Mouse (Mus musculus): Measurements from ENCODE around the gene Gm9936. TPM values are rescaled to one million over a fixed set of nuclear protein-coding genes. Genes with fewer than 3 reads are reported as not detected.

The Gm9936 gene
- total and polyA plus RNA-seq, 3 experiments = not detected

GRCm38 (mm10) chr5:114808385-114808784 lies 50.1 kb downstream of the Gm9936 start:
- TF ChIP-seq TCF12 (IDR thresholded peaks at IDR 0.05; ENCODE audit: low read depth, low read length) = no peak
- TF ChIP-seq TBP (IDR thresholded peaks at IDR 0.05; ENCODE audit: low read depth, low read length) = no peak
- no peak for TF ChIP-seq JUND (IDR thresholded peaks at IDR 0.05; ENCODE audit: low read depth, low read length)
- TF ChIP-seq MYB (IDR thresholded peaks at IDR 0.05; ENCODE audit: low read depth, low read length) = no peak
- no peak overlapping the region for H3K27ac ChIP-seq (ENCODE audit: control insufficient read depth, low read depth, low read length)
- no peak overlapping the region for H3K9ac ChIP-seq (ENCODE audit: control insufficient read depth, low read depth, low read length, poor library complexity, severe bottlenecking)
- H3K4me3 ChIP-seq (ENCODE audit: control insufficient read depth in 1 of 2, insufficient read depth in 1 of 2, low read depth in 2 of 2, low read length in 2 of 2) = no peak overlapping the region
- DNase-seq (ENCODE audit: low read depth, low spot score) = no peak
- H3K36me3 ChIP-seq (ENCODE audit: control insufficient read depth in 1 of 2, insufficient read depth in 2 of 2, low read length in 2 of 2) = peaks cover 0 to 5% of the 10 kb centered on the region in 2 experiments; a peak in 2 of 4 replicates
- H3K4me1 ChIP-seq (ENCODE audit: control insufficient read depth in 1 of 2, insufficient read depth in 2 of 2, low read length in 2 of 2) = peaks cover 0 to 5% of the 10 kb centered on the region in 2 experiments; a peak in 1 of 4 replicates
- no peaks in the 10 kb centered on the region for H3K27me3 ChIP-seq (ENCODE audit: control insufficient read depth in 1 of 2, insufficient read depth in 2 of 2, low read length in 2 of 2)
- peaks cover 10% of the 10 kb centered on the region for H3K79me2 ChIP-seq (ENCODE audit: control insufficient read depth, insufficient read depth, low read length, poor library complexity)
- no peaks in the 10 kb centered on the region for H3K9me3 ChIP-seq (replicated peaks; ENCODE audit: insufficient read depth, low read length)

DNA sequence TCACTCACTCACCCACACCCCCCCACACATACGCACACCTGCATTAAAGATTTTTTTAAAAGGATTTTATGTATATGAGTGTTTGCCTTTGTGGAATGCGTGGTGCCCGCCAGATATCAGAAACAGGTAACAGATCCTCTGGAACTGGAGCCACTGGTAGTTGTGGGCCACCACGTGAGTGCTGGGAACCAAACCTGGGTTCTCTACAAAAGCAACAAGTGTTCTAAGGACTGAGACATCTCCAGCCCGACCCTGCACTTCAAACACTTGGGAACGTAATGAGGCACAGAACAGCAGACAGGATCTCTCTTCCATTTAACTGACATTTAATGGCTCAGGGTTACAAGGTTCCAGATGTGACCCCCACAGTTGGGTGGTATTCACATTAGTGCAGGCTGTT lies 50.6 kb downstream of the Gm9936 start:
- no peak overlapping the region for H3K9ac ChIP-seq (ENCODE audit: control insufficient read depth, low read depth, low read length, poor library complexity, severe bottlenecking)
- H3K36me3 ChIP-seq (ENCODE audit: control insufficient read depth in 1 of 2, insufficient read depth in 2 of 2, low read length in 2 of 2) = peaks cover 0 to 8% of the 10 kb centered on the region in 2 experiments; a peak in 2 of 4 replicates
- no peak for DNase-seq (ENCODE audit: low read depth, low spot score)
- H3K27me3 ChIP-seq (ENCODE audit: control insufficient read depth in 1 of 2, insufficient read depth in 2 of 2, low read length in 2 of 2) = no peaks in the 10 kb centered on the region
- no peak for TF ChIP-seq EP300 (IDR thresholded peaks at IDR 0.05; ENCODE audit: low read depth in 1 of 2, low read length in 2 of 2)
- TF ChIP-seq MYB (IDR thresholded peaks at IDR 0.05; ENCODE audit: low read depth, low read length) = no peak
- TF ChIP-seq NELFE (IDR thresholded peaks at IDR 0.05; ENCODE audit: low read depth, low read length) = no peak
- no peak for TF ChIP-seq ZNF384 (IDR thresholded peaks at IDR 0.05; ENCODE audit: low read depth, low read length)
- TF ChIP-seq USF1 (IDR thresholded peaks at IDR 0.05; ENCODE audit: low read depth, low read length) = no peak
- peaks cover 9% of the 10 kb centered on the region for H3K79me2 ChIP-seq (ENCODE audit: control insufficient read depth, insufficient read depth, low read length, poor library complexity)
- peaks cover 0 to 4% of the 10 kb centered on the region in 2 experiments; a peak in 1 of 4 replicates for H3K4me1 ChIP-seq (ENCODE audit: control insufficient read depth in 1 of 2, insufficient read depth in 2 of 2, low read length in 2 of 2)
- no peak overlapping the region for H3K27ac ChIP-seq (ENCODE audit: control insufficient read depth, low read depth, low read length)
- H3K9me3 ChIP-seq (replicated peaks; ENCODE audit: insufficient read depth, low read length) = no peaks in the 10 kb centered on the region
- H3K4me3 ChIP-seq (ENCODE audit: control insufficient read depth in 1 of 2, insufficient read depth in 1 of 2, low read depth in 2 of 2, low read length in 2 of 2) = no peak overlapping the region

DNA sequence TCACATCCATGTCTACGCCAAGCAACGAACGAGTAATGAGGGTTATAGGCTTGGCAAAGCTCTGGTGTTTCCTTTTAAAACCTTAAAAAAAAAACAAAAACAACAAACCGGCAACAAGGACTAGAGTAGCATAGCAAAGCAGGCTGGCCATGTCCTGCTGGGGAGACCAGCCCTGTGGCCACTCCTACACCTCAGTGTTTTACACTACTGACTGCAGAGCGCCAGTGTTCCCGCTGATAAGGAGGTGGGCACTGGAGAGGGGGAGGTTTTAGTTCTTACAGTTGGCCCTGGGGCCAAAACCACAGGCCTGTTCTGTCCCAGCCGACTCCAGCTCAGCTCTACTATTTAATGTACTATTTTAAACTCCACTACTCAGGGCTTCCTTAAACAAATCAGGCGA lies 51.0 kb downstream of the Gm9936 start:
- Histone ChIP-seq H3K36me3 (ENCODE audit: control insufficient read depth in 1 of 2, insufficient read depth in 2 of 2, low read length in 2 of 2) (peaks cover 0 to 8% of the 10 kb centered on the region in 2 experiments; a peak in 1 of 4 replicates), H3K79me2 (ENCODE audit: control insufficient read depth, insufficient read depth, low read length, poor library complexity) (peaks cover 5% of the 10 kb centered on the region), H3K9ac (ENCODE audit: control insufficient read depth, low read depth, low read length, poor library complexity, severe bottlenecking) (no peak overlapping the region), H3K27me3 (ENCODE audit: control insufficient read depth in 1 of 2, insufficient read depth in 2 of 2, low read length in 2 of 2) (no peaks in the 10 kb centered on the region), H3K4me3 (ENCODE audit: control insufficient read depth in 1 of 2, insufficient read depth in 1 of 2, low read depth in 2 of 2, low read length in 2 of 2) (no peak overlapping the region), H3K27ac (ENCODE audit: control insufficient read depth, low read depth, low read length) (no peak overlapping the region), H3K4me1 (ENCODE audit: control insufficient read depth in 1 of 2, insufficient read depth in 2 of 2, low read length in 2 of 2) (no peaks in the 10 kb centered on the region), H3K9me3 (replicated peaks; ENCODE audit: insufficient read depth, low read length) (no peaks in the 10 kb centered on the region)
- TF ChIP-seq RAD21 (IDR thresholded peaks at IDR 0.05; ENCODE audit: low read depth, low read length) (no peak), CTCF (IDR thresholded peaks at IDR 0.05 in 2 of 3, conservative IDR thresholded peaks at IDR 0.05 in 1 of 3; ENCODE audit: control insufficient read depth in 1 of 3, insufficient read depth in 1 of 3, low read depth in 2 of 3, low read length in 3 of 3, poor library complexity in 1 of 3, severe bottlenecking in 1 of 3) (no peak), NRF1 (IDR thresholded peaks at IDR 0.05; ENCODE audit: insufficient read depth, low read depth, low read length, poor library complexity, severe bottlenecking) (no peak), ZC3H11A (IDR thresholded peaks at IDR 0.05; ENCODE audit: low read depth, low read length) (no peak), MYB (IDR thresholded peaks at IDR 0.05; ENCODE audit: low read depth, low read length) (no peak), ETS1 (IDR thresholded peaks at IDR 0.05; ENCODE audit: low read depth, low read length) (no peak), TBP (IDR thresholded peaks at IDR 0.05; ENCODE audit: low read depth, low read length) (no peak)
- no peak for DNase-seq (ENCODE audit: low read depth, low spot score)

Data from MEL (cell line).